ENCODE assay signal across 14 mouse cellular contexts in genomic region chr4:95861741-95862155, GRCm38 (mm10).
A peak's percentile ranks its signal among the peaks of the same experiment; 100 is the strongest.
DNase-seq lines count a peak whose midpoint lies in the region; ATAC-seq and TF ChIP-seq lines count a peak whose summit lies in the region.
"Had no signal": no experiment of that assay in that cellular context is flagged by ENCODE, and none has a peak within 500 bp of the region (broad histone marks: within the 10 kb centered on the region; RNA-seq: fewer than 3 reads in every experiment).

No protein-coding gene starts in this region.

- H3ac ChIP-seq in C2C12 (ENCODE audit: control insufficient read depth, insufficient read length, low read depth): no peak overlapping the region

- intact Hi-C loops in heart, postnatal 14 days (cut with DNase I): loop anchor here (5.0 kb wide), 1 partner anchor 124 kb away; no protein-coding TSS in a partner anchor

- no peaks in the 10 kb centered on the region for H3K9me3 ChIP-seq in heart, postnatal 0 days (replicated peaks; ENCODE audit: control insufficient read depth, low read length)
- no peaks in the 10 kb centered on the region for H3K9me3 ChIP-seq in embryonic facial prominence, embryonic 14.5 days (ENCODE audit: control insufficient read depth, low read length)
- H3K9me3 ChIP-seq: hindbrain, embryonic 12.5 days; liver, embryonic 15.5 days; megakaryocyte, embryonic 14.5 days had no signal

- H3K4me2 ChIP-seq in heart, postnatal 0 days (ENCODE audit: low read depth, low read length): no peak overlapping the region
- H3K4me2 ChIP-seq in embryonic facial prominence, embryonic 14.5 days (ENCODE audit: low read depth, low read length): no peak overlapping the region
- H3K4me2 ChIP-seq: hindbrain, embryonic 12.5 days; liver, embryonic 15.5 days had no signal

- H3K4me3 ChIP-seq in heart, postnatal 0 days (ENCODE audit: low read depth, low read length): no peak overlapping the region
- H3K4me3 ChIP-seq in C2C12 (ENCODE audit: insufficient read depth, poor library complexity, severe bottlenecking): no peak overlapping the region
- no peak overlapping the region for H3K4me3 ChIP-seq in embryonic facial prominence, embryonic 14.5 days (ENCODE audit: low read depth, low read length)
- H3K4me3 ChIP-seq: hindbrain, embryonic 12.5 days; liver, embryonic 15.5 days; megakaryocyte, embryonic 14.5 days had no signal

- no peak overlapping the region for H3K27ac ChIP-seq in heart, postnatal 0 days (ENCODE audit: low read depth)
- no peak overlapping the region for H3K27ac ChIP-seq in embryonic facial prominence, embryonic 14.5 days (replicated peaks; ENCODE audit: low read depth, low read length)
- H3K27ac ChIP-seq: hindbrain, embryonic 12.5 days; liver, embryonic 15.5 days had no signal

- TF ChIP-seq EP300 in heart, postnatal 0 days (IDR thresholded peaks at IDR 0.05; ENCODE audit: low read depth): no peak

- H3K79me3 ChIP-seq in C2C12 (ENCODE audit: low read depth): no peaks in the 10 kb centered on the region

- no peak for DNase-seq in heart, postnatal 0 days (ENCODE audit: low spot score)
- no peak for DNase-seq in heart, postnatal 14 days
- DNase-seq in 3T3-L1 (ENCODE audit: low read depth, low spot score): peak; percentile 77
- peak; percentile 48 for DNase-seq in embryonic facial prominence, embryonic 14.5 days (ENCODE audit: low spot score)
- no peak for DNase-seq in frontal cortex, postnatal 25 days (ENCODE audit: low spot score in 2 of 2)
- no peak for DNase-seq in right cerebral cortex, adult 18-20 months
- DNase-seq: cerebellum, adult 18-20 months; gastrocnemius, postnatal 10 days; kidney, postnatal 4 days; thymus, postnatal 4 days had no signal

- H3K79me2 ChIP-seq in C2C12 (ENCODE audit: control insufficient read depth, insufficient read depth): no peaks in the 10 kb centered on the region

- no peak for TF ChIP-seq CTCF in heart, postnatal 0 days (IDR thresholded peaks at IDR 0.05; ENCODE audit: low read depth)
- no peak for TF ChIP-seq CTCF in C2C12 (IDR thresholded peaks at IDR 0.05; ENCODE audit: control insufficient read depth, insufficient read depth, insufficient read length)

- H3K27me3 ChIP-seq in heart, postnatal 0 days (ENCODE audit: control insufficient read depth, insufficient read depth, low read length): no peaks in the 10 kb centered on the region
- no peaks in the 10 kb centered on the region for H3K27me3 ChIP-seq in C2C12 (ENCODE audit: control insufficient read depth, insufficient read depth, insufficient read length)
- no peaks in the 10 kb centered on the region for H3K27me3 ChIP-seq in embryonic facial prominence, embryonic 14.5 days (replicated peaks; ENCODE audit: control insufficient read depth, insufficient read depth, low read length)
- H3K27me3 ChIP-seq: hindbrain, embryonic 12.5 days; liver, embryonic 15.5 days had no signal

- 40% methylated on average over 5 of the region's 5 CpGs for WGBS in heart, postnatal 0 days
- 74% methylated on average over 5 of the region's 5 CpGs for WGBS in embryonic facial prominence, embryonic 14.5 days

- H3K4me1 ChIP-seq in heart, postnatal 0 days (ENCODE audit: control insufficient read depth, insufficient read depth): peaks cover 15% of the 10 kb centered on the region; the same call in 1 of the 2 replicates
- H3K4me1 ChIP-seq in embryonic facial prominence, embryonic 14.5 days (ENCODE audit: control insufficient read depth, insufficient read depth, low read length): peaks cover 4% of the 10 kb centered on the region; the same call in 1 of the 2 replicates
- H3K4me1 ChIP-seq: liver, embryonic 15.5 days had no signal

- H3K9ac ChIP-seq in heart, postnatal 0 days (replicated peaks; ENCODE audit: low read depth, low read length): no peak overlapping the region
- no peak overlapping the region for H3K9ac ChIP-seq in embryonic facial prominence, embryonic 14.5 days (ENCODE audit: low read depth, low read length)
- H3K9ac ChIP-seq: hindbrain, embryonic 12.5 days; liver, embryonic 15.5 days had no signal

- ATAC-seq in heart, postnatal 0 days (ENCODE audit: insufficient read depth, low read depth): peak; percentile 49
- peak; percentile 24; the same call in 1 of the 2 replicates for ATAC-seq in embryonic facial prominence, embryonic 14.5 days (ENCODE audit: low read depth)

- no peaks in the 10 kb centered on the region for H3K36me3 ChIP-seq in heart, postnatal 0 days (replicated peaks; ENCODE audit: control insufficient read depth, insufficient read depth, low read length)
- H3K36me3 ChIP-seq in C2C12 (ENCODE audit: control insufficient read depth, insufficient read depth): no peaks in the 10 kb centered on the region
- H3K36me3 ChIP-seq in embryonic facial prominence, embryonic 14.5 days (ENCODE audit: control insufficient read depth, insufficient read depth, low read length): no peaks in the 10 kb centered on the region
- H3K36me3 ChIP-seq: hindbrain, embryonic 12.5 days; liver, embryonic 15.5 days had no signal

TF ChIP-seq in C2C12, 6 proteins besides CTCF, POLR2A, EP300 and RAD21:
- TF ChIP-seq MAX (IDR thresholded peaks at IDR 0.05) (no peak), FOSL1 (IDR thresholded peaks at IDR 0.05; ENCODE audit: insufficient read depth, low read length, poor library complexity, severe bottlenecking) (peak; percentile 2)
TF ChIP-seq in C2C12: peak in this region for 1.

Comparison
In these comparisons a context has a peak if more than half of its experiments do, and no peak if none do; other contexts are left out.
1. DNase-seq: peak in 3T3-L1 (single experiment) and embryonic facial prominence, embryonic 14.5 days (single experiment); none in heart, postnatal 0 days (single experiment), heart, postnatal 14 days (0 of 2), frontal cortex, postnatal 25 days (0 of 2) and right cerebral cortex, adult 18-20 months (single experiment).